Mouse (Mus musculus) CH12.LX (cell line): Measurements from ENCODE around the gene Fam214a.

Experiments used
- BHLHE40 ChIP-seq: IDR thresholded peaks from 2 replicates; pipeline ENCODE4 v1.6.1; 2011; ENCODE audit warnings: mild to moderate bottlenecking, low read depth, low read length, improper control_type of control experiment
- CTCF ChIP-seq, 2 experiments: IDR thresholded peaks in 1 of 2; conservative IDR thresholded peaks in 1 of 2; 2 replicates each; pipeline ENCODE4 v1.5.1; 2011 to 2012; ENCODE audit warnings: low read depth in 2 of 2, low read length in 2 of 2, improper control_type of control experiment in 1 of 2, inconsistent platforms in 1 of 2, mild to moderate bottlenecking in 1 of 2, moderate library complexity in 1 of 2
- EP300 ChIP-seq: IDR thresholded peaks from 2 replicates; pipeline ENCODE4 v1.6.1; 2011; ENCODE audit warnings: low read length, improper control_type of control experiment
- KAT2A ChIP-seq: IDR thresholded peaks from 2 replicates; pipeline ENCODE4 v1.6.1; 2012; ENCODE audit warnings: low read length, improper control_type of control experiment, inconsistent platforms; ENCODE audit not compliant: insufficient replicate concordance
- MXI1 ChIP-seq: IDR thresholded peaks from 2 replicates; pipeline ENCODE4 v1.6.1; 2011; ENCODE audit warnings: mild to moderate bottlenecking, low read depth, low read length, improper control_type of control experiment
- PAX5 ChIP-seq: IDR thresholded peaks from 2 replicates; pipeline ENCODE4 v1.6.1; 2012; ENCODE audit warnings: low read length, inconsistent platforms, mixed read lengths
- POLR2A ChIP-seq: IDR thresholded peaks from 2 replicates; pipeline ENCODE4 v1.6.1; 2011; ENCODE audit warnings: low read depth, mild to moderate bottlenecking, improper control_type of control experiment, low read length
- TCF12 ChIP-seq: IDR thresholded peaks from 2 replicates; pipeline ENCODE4 v1.6.1; 2014; ENCODE audit warnings: low read depth, mild to moderate bottlenecking, inconsistent platforms, low read length, improper control_type of control experiment
- USF1 ChIP-seq: IDR thresholded peaks from 2 replicates; pipeline ENCODE4 v1.6.1; 2014; ENCODE audit warnings: low read depth, mild to moderate bottlenecking, inconsistent platforms, low read length, improper control_type of control experiment
- ZNF384 ChIP-seq: IDR thresholded peaks from 2 replicates; pipeline ENCODE4 v1.6.1; 2012; ENCODE audit warnings: low read depth, low read length, improper control_type of control experiment, inconsistent platforms

DNA sequence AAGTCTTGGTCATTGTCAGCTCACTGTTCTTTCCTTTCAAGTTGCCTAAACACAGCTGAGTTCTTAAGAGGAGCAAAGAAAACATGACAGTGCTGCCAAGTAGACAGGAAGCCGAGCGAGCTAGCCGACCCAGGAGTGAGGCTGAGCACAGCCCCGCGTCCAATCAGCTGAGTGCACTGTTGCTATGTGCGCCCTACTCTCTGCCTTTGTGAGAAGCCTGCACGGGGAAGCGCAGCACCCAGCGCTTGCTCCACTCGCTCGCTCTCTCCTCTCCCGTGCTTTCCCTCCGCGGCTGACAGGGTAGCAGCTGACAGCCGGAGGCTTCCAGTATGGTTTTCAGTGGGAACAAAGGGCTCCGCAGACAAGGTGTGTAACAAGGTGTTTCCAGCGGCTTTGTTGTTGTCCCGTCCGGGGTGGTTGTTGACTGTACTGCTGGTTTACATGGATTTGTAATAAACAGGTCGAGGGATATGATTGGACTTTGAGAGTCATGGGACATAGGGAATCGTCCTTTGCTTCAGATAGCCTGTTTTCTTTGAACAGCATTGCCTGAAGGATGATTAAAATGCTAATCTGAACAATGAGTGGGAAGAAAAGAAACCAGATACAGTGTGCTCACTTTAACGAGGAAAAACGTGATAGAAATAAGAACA is 23.4 kb downstream of the Fam214a start:
- 0 out of 2 replicates have a peak, but pooled peaks have one; percentile 7 for TF ChIP-seq EP300
- no peak for TF ChIP-seq CTCF (conservative IDR thresholded peaks at IDR 0.05 in 1 of 2, IDR thresholded peaks at IDR 0.05 in 1 of 2; ENCODE audit: low read depth in 2 of 2, low read length in 2 of 2)
- no peak for TF ChIP-seq TCF12
- TF ChIP-seq BHLHE40 = 0 out of 2 replicates have a peak, but pooled peaks have one; percentile 19
- TF ChIP-seq KAT2A = no peak
- TF ChIP-seq POLR2A = peak; percentile 41; the same call in 1 of the 2 replicates
- peak; percentile 68; the same call in 1 of the 2 replicates for TF ChIP-seq MXI1
- no peak for TF ChIP-seq PAX5
- no peak for TF ChIP-seq ZNF384
- TF ChIP-seq USF1 = no peak
